Mouse (Mus musculus) gonadal fat pad, adult 2 months (tissue): Measurements from ENCODE around the gene Rapgef6. TPM values are rescaled to one million over a fixed set of nuclear protein-coding genes. Genes with fewer than 3 reads are reported as not detected.
A peak's percentile ranks its signal among the peaks of the same experiment; 100 is the strongest.
"Not testable (repeated sequence)": the region's sequence is repeated elsewhere in the genome, so short reads cannot be mapped to it uniquely, and the experiment has no call there.

Source experiments
- DNase-seq: peaks from one replicate; pipeline ENCODE4 v3.0.0-alpha.2; 2012; ENCODE audit warnings: low read depth
- polyA plus RNA-seq: library from polyadenylated mRNA; depleted of rRNA; stranded (reverse); fragments of >200 nt; gene quantifications from 2 replicates; pipeline ENCODE4 v1.2.3, GENCODE M21; 2012

The Rapgef6 gene
- polyA plus RNA-seq, 1 experiment = 24.0 TPM

- DNase-seq = no peak
Observed at GRCm38 (mm10) chr11:54574741-54575140, 52.1 kb downstream of the Rapgef6 start.

- no peak for DNase-seq
Observed at GRCm38 (mm10) chr11:54592585-54592984, 69.9 kb downstream of the Rapgef6 start.

- DNase-seq = no peak
Observed at GRCm38 (mm10) chr11:54594049-54594448, 71.4 kb downstream of the Rapgef6 start.

- no peak for DNase-seq
Observed at GRCm38 (mm10) chr11:54595053-54595452, 72.4 kb downstream of the Rapgef6 start.

- no peak for DNase-seq
Observed at GRCm38 (mm10) chr11:54595905-54596555, 73.4 kb downstream of the Rapgef6 start.

GRCm38 (mm10) chr11:54597902-54598447 lies 75.3 kb downstream of the Rapgef6 start:
- no peak for DNase-seq

- DNase-seq = no peak
Observed at GRCm38 (mm10) chr11:54601121-54601520, 78.5 kb downstream of the Rapgef6 start.

- DNase-seq = not testable (repeated sequence)
Observed at GRCm38 (mm10) chr11:54602764-54603163, 80.1 kb downstream of the Rapgef6 start.

GRCm38 (mm10) chr11:54604415-54604814 lies 81.8 kb downstream of the Rapgef6 start:
- DNase-seq = no peak

- DNase-seq = no peak
Observed at GRCm38 (mm10) chr11:54613628-54614027, 91.0 kb downstream of the Rapgef6 start.

- no peak for DNase-seq
Observed at GRCm38 (mm10) chr11:54614560-54614959, 91.9 kb downstream of the Rapgef6 start.

GRCm38 (mm10) chr11:54618841-54619240 lies 96.2 kb downstream of the Rapgef6 start:
- no peak for DNase-seq

GRCm38 (mm10) chr11:54621725-54622124 lies 99.1 kb downstream of the Rapgef6 start:
- DNase-seq = no peak

GRCm38 (mm10) chr11:54626905-54627304 lies 104.3 kb downstream of the Rapgef6 start:
- DNase-seq = no peak

GRCm38 (mm10) chr11:54646420-54646819 lies 123.8 kb downstream of the Rapgef6 start:
- no peak for DNase-seq

GRCm38 (mm10) chr11:54648573-54648972 lies 125.9 kb downstream of the Rapgef6 start:
- no peak for DNase-seq

GRCm38 (mm10) chr11:54655420-54655819 lies 132.8 kb downstream of the Rapgef6 start:
- DNase-seq = no peak

- peak; percentile 26 for DNase-seq
Observed at GRCm38 (mm10) chr11:54673575-54674298, 151.1 kb downstream of the Rapgef6 start.

GRCm38 (mm10) chr11:54675792-54676489 lies 153.3 kb downstream of the Rapgef6 start:
- peak; percentile 27 for DNase-seq

GRCm38 (mm10) chr11:54679141-54679540 lies 156.5 kb downstream of the Rapgef6 start:
- DNase-seq = no peak

GRCm38 (mm10) chr11:54684831-54685230 lies 162.2 kb downstream of the Rapgef6 start:
- DNase-seq = no peak

- DNase-seq = no peak
Observed at GRCm38 (mm10) chr11:54690171-54690570, 167.5 kb downstream of the Rapgef6 start.
